Mouse (Mus musculus): ENCODE results near the gene Fads2. TPM values are rescaled to one million over a fixed set of nuclear protein-coding genes. Genes with fewer than 3 reads are reported as not detected.
A peak's percentile ranks its signal among the peaks of the same experiment; 100 is the strongest.

Gene Fads2
- polyA plus RNA-seq, 1 experiment from 2014 or later: 165 TPM

- Histone ChIP-seq H3K9me3 (replicated peaks) (no peaks in the 10 kb centered on the region), H3K4me2 (no peak overlapping the region), H3K4me3 (replicated peaks) (no peak overlapping the region), H3K36me3 (no peaks in the 10 kb centered on the region), H3K4me1 (peaks cover 34% of the 10 kb centered on the region), H3K27ac (replicated peaks) (no peak overlapping the region), H3K27me3 (replicated peaks) (no peaks in the 10 kb centered on the region), H3K9ac (replicated peaks) (no peak overlapping the region)
- WGBS: 24% methylated on average over 3 of the region's 3 CpGs
- no peak for ATAC-seq (ENCODE audit: low FRiP score)
Observed at GRCm38 (mm10) chr19:10038910-10039309, 62.6 kb downstream of the Fads2 start.

- Histone ChIP-seq H3K27me3 (replicated peaks) (no peaks in the 10 kb centered on the region), H3K9me3 (replicated peaks) (no peaks in the 10 kb centered on the region), H3K27ac (replicated peaks) (no peak overlapping the region), H3K9ac (replicated peaks) (no peak overlapping the region), H3K36me3 (no peaks in the 10 kb centered on the region), H3K4me2 (no peak overlapping the region), H3K4me1 (peaks cover 29% of the 10 kb centered on the region), H3K4me3 (replicated peaks) (no peak overlapping the region)
- 87% methylated on average over 3 of the region's 3 CpGs for WGBS
- no peak for ATAC-seq (ENCODE audit: low FRiP score)
Observed at GRCm38 (mm10) chr19:10038364-10038763, 63.2 kb downstream of the Fads2 start.

- Histone ChIP-seq H3K9me3 (replicated peaks) (no peaks in the 10 kb centered on the region), H3K4me2 (no peak overlapping the region), H3K27ac (replicated peaks) (no peak overlapping the region), H3K9ac (replicated peaks) (no peak overlapping the region), H3K4me1 (peaks cover 21% of the 10 kb centered on the region), H3K4me3 (replicated peaks) (no peak overlapping the region), H3K36me3 (no peaks in the 10 kb centered on the region), H3K27me3 (replicated peaks) (no peaks in the 10 kb centered on the region)
- 68% methylated on average over 2 of the region's 2 CpGs for WGBS
- ATAC-seq (ENCODE audit: low FRiP score): no peak
Observed at GRCm38 (mm10) chr19:10037534-10037933, 64.0 kb downstream of the Fads2 start.

GRCm38 (mm10) chr19:10034785-10035447, 66.6 kb downstream of the Fads2 start:
- Histone ChIP-seq H3K36me3 (no peaks in the 10 kb centered on the region), H3K27ac (replicated peaks) (no peak overlapping the region), H3K4me1 (peaks cover 3% of the 10 kb centered on the region; the same call in 1 of the 2 replicates), H3K4me3 (replicated peaks) (no peak overlapping the region), H3K27me3 (replicated peaks) (no peaks in the 10 kb centered on the region), H3K4me2 (no peak overlapping the region), H3K9me3 (replicated peaks) (no peaks in the 10 kb centered on the region), H3K9ac (replicated peaks) (no peak overlapping the region)
- 68% methylated on average over 8 of the region's 8 CpGs for WGBS
- peak; percentile 40; the same call in 1 of the 2 replicates for ATAC-seq (ENCODE audit: low FRiP score)

GRCm38 (mm10) chr19:10034356-10034755, 67.2 kb downstream of the Fads2 start:
- H3K36me3 ChIP-seq: no peaks in the 10 kb centered on the region
- H3K9me3 ChIP-seq (replicated peaks): no peaks in the 10 kb centered on the region

GRCm38 (mm10) chr19:10033211-10033973, 68.2 kb downstream of the Fads2 start:
- H3K4me2 ChIP-seq: no peak overlapping the region
- H3K27me3 ChIP-seq (replicated peaks): no peaks in the 10 kb centered on the region
- no peak overlapping the region for H3K4me3 ChIP-seq (replicated peaks)
- ATAC-seq (ENCODE audit: low FRiP score): peak; percentile 68; the same call in 1 of the 2 replicates
- 35% methylated on average over 8 of the region's 8 CpGs for WGBS
- no peaks in the 10 kb centered on the region for H3K4me1 ChIP-seq
- H3K9ac ChIP-seq (replicated peaks): no peak overlapping the region
- H3K9me3 ChIP-seq (replicated peaks): no peaks in the 10 kb centered on the region
- no peaks in the 10 kb centered on the region for H3K36me3 ChIP-seq
- H3K27ac ChIP-seq (replicated peaks): no peak overlapping the region

More at GRCm38 (mm10) chr19:10034356-10034755, 67.2 kb downstream of the Fads2 start:
- Histone ChIP-seq H3K27me3 (replicated peaks) (no peaks in the 10 kb centered on the region), H3K27ac (replicated peaks) (no peak overlapping the region), H3K4me3 (replicated peaks) (no peak overlapping the region), H3K9ac (replicated peaks) (no peak overlapping the region), H3K4me1 (0 out of 2 replicates have a peak, but pooled peaks cover 1% of the 10 kb centered on the region), H3K4me2 (no peak overlapping the region)
- no peak for ATAC-seq (ENCODE audit: low FRiP score)
- WGBS: 85% methylated on average over 5 of the region's 5 CpGs

GRCm38 (mm10) chr19:10029746-10030145, 71.8 kb downstream of the Fads2 start:
- H3K4me2 ChIP-seq: no peak overlapping the region
- 88% methylated on average over 2 of the region's 2 CpGs for WGBS

GRCm38 (mm10) chr19:10025169-10025875, 76.2 kb downstream of the Fads2 start:
- Histone ChIP-seq H3K9me3 (replicated peaks) (no peaks in the 10 kb centered on the region), H3K4me2 (peak overlapping the region; percentile 5; the same call in 1 of the 2 replicates), H3K27ac (replicated peaks) (peak overlapping the region; percentile 61), H3K4me1 (peaks cover 20% of the 10 kb centered on the region), H3K36me3 (no peaks in the 10 kb centered on the region), H3K9ac (replicated peaks) (no peak overlapping the region), H3K27me3 (replicated peaks) (no peaks in the 10 kb centered on the region), H3K4me3 (replicated peaks) (no peak overlapping the region)
- 26% methylated on average over 8 of the region's 8 CpGs for WGBS
- peak; percentile 65 for ATAC-seq (ENCODE audit: low FRiP score)

More at GRCm38 (mm10) chr19:10029746-10030145, 71.8 kb downstream of the Fads2 start:
- Histone ChIP-seq H3K4me1 (peaks cover 13% of the 10 kb centered on the region), H3K9ac (replicated peaks) (no peak overlapping the region), H3K36me3 (no peaks in the 10 kb centered on the region), H3K4me3 (replicated peaks) (no peak overlapping the region), H3K9me3 (replicated peaks) (no peaks in the 10 kb centered on the region), H3K27me3 (replicated peaks) (no peaks in the 10 kb centered on the region), H3K27ac (replicated peaks) (no peak overlapping the region)
- no peak for ATAC-seq (ENCODE audit: low FRiP score)

GRCm38 (mm10) chr19:10023304-10023758, 78.2 kb downstream of the Fads2 start:
- Histone ChIP-seq H3K4me3 (replicated peaks) (no peak overlapping the region), H3K27me3 (replicated peaks) (no peaks in the 10 kb centered on the region), H3K4me1 (peaks cover 37% of the 10 kb centered on the region), H3K9me3 (replicated peaks) (no peaks in the 10 kb centered on the region), H3K9ac (replicated peaks) (no peak overlapping the region), H3K27ac (replicated peaks) (peak overlapping the region; percentile 43), H3K36me3 (no peaks in the 10 kb centered on the region), H3K4me2 (no peak overlapping the region)
- no peak for ATAC-seq (ENCODE audit: low FRiP score)
- 70% methylated on average over 9 of the region's 9 CpGs for WGBS

- H3K27ac ChIP-seq (replicated peaks): peak overlapping the region; percentile 43
- 70% methylated on average over 5 of the region's 5 CpGs for WGBS
Observed at GRCm38 (mm10) chr19:10022414-10023303, 78.9 kb downstream of the Fads2 start.

GRCm38 (mm10) chr19:10021981-10022380, 79.6 kb downstream of the Fads2 start:
- no peak for ATAC-seq (ENCODE audit: low FRiP score)
- Histone ChIP-seq H3K4me1 (peaks cover 46% of the 10 kb centered on the region), H3K9me3 (replicated peaks) (no peaks in the 10 kb centered on the region), H3K4me3 (replicated peaks) (no peak overlapping the region), H3K9ac (replicated peaks) (no peak overlapping the region), H3K27ac (replicated peaks) (no peak overlapping the region), H3K27me3 (replicated peaks) (no peaks in the 10 kb centered on the region), H3K4me2 (no peak overlapping the region), H3K36me3 (no peaks in the 10 kb centered on the region)
- WGBS: 76% methylated on average over 2 of the region's 2 CpGs

More at GRCm38 (mm10) chr19:10022414-10023303, 78.9 kb downstream of the Fads2 start:
- H3K4me1 ChIP-seq: peaks cover 42% of the 10 kb centered on the region
- no peak for ATAC-seq (ENCODE audit: low FRiP score)
- H3K36me3 ChIP-seq: no peaks in the 10 kb centered on the region
- no peak overlapping the region for H3K9ac ChIP-seq (replicated peaks)
- no peak overlapping the region for H3K4me3 ChIP-seq (replicated peaks)
- H3K9me3 ChIP-seq (replicated peaks): no peaks in the 10 kb centered on the region
- no peak overlapping the region for H3K4me2 ChIP-seq
- no peaks in the 10 kb centered on the region for H3K27me3 ChIP-seq (replicated peaks)

All from neural tube, embryonic 15.5 days (tissue).